Mouse (Mus musculus): ENCODE data around the gene Incenp. TPM values are rescaled to one million over a fixed set of nuclear protein-coding genes. Genes with fewer than 3 reads are reported as not detected.

Incenp gene
- 5.8 TPM for polyA plus RNA-seq (2014; fragmentation: Illumina TruSeq; extraction: RNeasy Lipid Tissue Mini Kit (QIAGEN cat#74804); ENCODE audit: low read depth, low replicate concordance)

DNA sequence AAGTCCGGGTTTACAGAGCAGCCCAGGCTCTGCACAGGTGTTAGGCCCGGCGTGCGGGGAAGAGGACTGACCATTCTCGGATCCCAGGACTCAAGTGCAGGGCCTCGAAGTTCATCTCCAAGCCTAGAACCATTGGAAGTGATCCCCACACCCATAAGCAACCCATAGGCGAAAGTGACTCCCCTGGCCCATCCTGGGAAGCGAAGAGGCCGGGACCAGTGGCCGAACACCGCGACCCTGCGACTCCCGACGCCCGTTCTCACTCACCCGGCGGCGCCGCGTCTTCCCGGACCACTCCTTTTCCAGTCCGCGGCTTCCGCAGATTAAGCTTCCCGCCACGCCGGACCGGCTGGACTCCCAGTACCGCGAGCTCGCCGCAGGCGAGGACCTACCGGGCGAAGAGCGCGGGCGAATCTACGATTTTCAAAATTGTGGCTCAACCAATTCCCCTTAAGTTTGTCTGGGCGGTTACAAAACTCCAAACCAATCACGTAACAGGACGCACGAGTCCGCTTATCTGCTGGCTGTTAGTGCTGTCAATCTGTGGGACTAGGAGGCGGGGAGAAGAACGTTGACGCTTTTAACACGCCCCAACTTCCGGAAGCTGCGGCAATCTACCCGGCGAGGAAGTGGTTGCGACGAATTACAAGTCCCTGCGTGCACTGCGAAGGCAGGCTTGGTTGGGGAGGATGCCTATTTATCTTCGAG is at the start of gene Incenp:
Gene Incenp (minus strand): TSS at position 480 of the 708 bp plus-strand sequence.

DNA sequence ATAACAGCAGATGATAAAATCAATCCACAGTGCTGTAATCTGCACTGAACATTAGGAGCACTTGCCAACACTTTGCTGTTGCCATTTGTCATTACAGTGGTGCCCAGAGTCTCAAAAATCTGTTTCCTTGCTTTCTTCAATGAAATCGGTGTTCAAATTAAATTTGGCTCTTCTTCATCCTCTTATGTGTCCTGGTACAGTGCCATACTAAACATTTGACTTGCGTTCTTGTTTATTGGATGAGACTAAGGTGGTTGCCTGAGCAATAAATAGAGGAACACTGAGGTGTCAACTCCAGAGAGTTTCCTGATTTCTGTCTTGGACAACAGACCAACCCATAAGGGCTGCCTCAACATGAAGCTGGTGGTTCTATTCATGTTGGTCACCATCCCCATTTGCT is 52.1 kb downstream of the Incenp start, which contains the start of gene Scgb2a2:
Gene Scgb2a2 (plus strand): TSS at position 301 of the 400 bp plus-strand sequence.

Other genes starting within 250 kb of the Incenp start
- gene Scgb2a2, start 52.0 kb downstream of the Incenp start, polyA plus RNA-seq (2014; fragmentation: Illumina TruSeq; extraction: RNeasy Lipid Tissue Mini Kit (QIAGEN cat#74804); ENCODE audit: low read depth, low replicate concordance): not detected
- 3,653 TPM for gene Fth1, start 81.0 kb upstream of the Incenp start, polyA plus RNA-seq (2014; fragmentation: Illumina TruSeq; extraction: RNeasy Lipid Tissue Mini Kit (QIAGEN cat#74804); ENCODE audit: low read depth, low replicate concordance)
- 0.21 TPM for gene Best1, start 102.1 kb upstream of the Incenp start, polyA plus RNA-seq (2014; fragmentation: Illumina TruSeq; extraction: RNeasy Lipid Tissue Mini Kit (QIAGEN cat#74804); ENCODE audit: low read depth, low replicate concordance)
- 11.2 TPM for gene Rab3il1, start 102.1 kb upstream of the Incenp start, polyA plus RNA-seq (2014; fragmentation: Illumina TruSeq; extraction: RNeasy Lipid Tissue Mini Kit (QIAGEN cat#74804); ENCODE audit: low read depth, low replicate concordance)
- 44.0 TPM for gene Fads3, start 142.0 kb upstream of the Incenp start, polyA plus RNA-seq (2014; fragmentation: Illumina TruSeq; extraction: RNeasy Lipid Tissue Mini Kit (QIAGEN cat#74804); ENCODE audit: low read depth, low replicate concordance)
- gene Fads2, start 202.2 kb upstream of the Incenp start, polyA plus RNA-seq (2014; fragmentation: Illumina TruSeq; extraction: RNeasy Lipid Tissue Mini Kit (QIAGEN cat#74804); ENCODE audit: low read depth, low replicate concordance): 9.2 TPM